Comparison of ENCODE assay signal across 8 mouse cellular contexts in genomic region chr2:29252059-29252598, GRCm38 (mm10). TPM values are rescaled to one million over a fixed set of nuclear protein-coding genes. Genes with fewer than 3 reads are reported as not detected.
DNase-seq lines count a peak whose midpoint lies in the region; ATAC-seq and TF ChIP-seq lines count a peak whose summit lies in the region.

No protein-coding gene starts in this region.

- peak overlapping the region; percentile 98 for H3K4me2 ChIP-seq in forebrain, embryonic 14.5 days (ENCODE audit: low read length)
- peak overlapping the region; percentile 99 for H3K4me2 ChIP-seq in hindbrain, embryonic 12.5 days (replicated peaks)
- peak overlapping the region; percentile 98 for H3K4me2 ChIP-seq in midbrain, embryonic 16.5 days (ENCODE audit: low read length)
- peak overlapping the region; percentile 98 for H3K4me2 ChIP-seq in stomach, embryonic 16.5 days (ENCODE audit: low read depth, low read length)

- H3K36me3 ChIP-seq in forebrain, embryonic 14.5 days (ENCODE audit: control insufficient read depth, insufficient read depth, low read length) = no peaks in the 10 kb centered on the region
- no peaks in the 10 kb centered on the region for H3K36me3 ChIP-seq in hindbrain, embryonic 12.5 days
- no peaks in the 10 kb centered on the region for H3K36me3 ChIP-seq in liver, adult 2 months (ENCODE audit: control insufficient read depth, insufficient read depth, low read length)
- H3K36me3 ChIP-seq in midbrain, embryonic 16.5 days (ENCODE audit: control insufficient read depth, insufficient read depth, low read length) = no peaks in the 10 kb centered on the region
- H3K36me3 ChIP-seq in stomach, embryonic 16.5 days (ENCODE audit: control insufficient read depth, insufficient read depth, low read length) = no peaks in the 10 kb centered on the region

- ATAC-seq in forebrain, embryonic 14.5 days = peak; percentile 22; the same call in 1 of the 2 replicates
- ATAC-seq in hindbrain, embryonic 12.5 days (ENCODE audit: low FRiP score) = 0 out of 2 replicates have a peak, but pooled peaks have one; percentile 6
- ATAC-seq in midbrain, embryonic 16.5 days = no peak
- ATAC-seq in stomach, embryonic 16.5 days (ENCODE audit: insufficient read depth, low FRiP score) = peak; percentile 9; the same call in 1 of the 2 replicates

- H3K9ac ChIP-seq in forebrain, embryonic 14.5 days (ENCODE audit: low read length) = peak overlapping the region; percentile 77
- H3K9ac ChIP-seq in hindbrain, embryonic 12.5 days = peak overlapping the region; percentile 72
- H3K9ac ChIP-seq in liver, adult 2 months (ENCODE audit: low read depth, low read length) = peak overlapping the region; percentile 67
- H3K9ac ChIP-seq in midbrain, embryonic 16.5 days (ENCODE audit: low read depth, low read length) = peak overlapping the region; percentile 75
- peak overlapping the region; percentile 61 for H3K9ac ChIP-seq in stomach, embryonic 16.5 days (ENCODE audit: low read length)

- under 1% methylated on average over 49 of the region's 49 CpGs for WGBS in forebrain, embryonic 14.5 days
- under 1% methylated on average over 49 of the region's 49 CpGs for WGBS in hindbrain, embryonic 12.5 days
- WGBS in liver, adult 2 months = under 1% methylated on average over 49 of the region's 49 CpGs
- under 1% methylated on average over 47 of the region's 49 CpGs for WGBS in midbrain, embryonic 16.5 days
- under 1% methylated on average over 49 of the region's 49 CpGs for WGBS in stomach, embryonic 16.5 days

- DNase-seq in cerebellum, adult 8-10 months = peak; percentile 33
- DNase-seq in cerebellum, adult 11 months = no peak
- DNase-seq in adipocyte (ENCODE audit: low spot score) = peak; percentile 4
- DNase-seq in forebrain, embryonic 14.5 days (ENCODE audit: low spot score) = peak; percentile 75
- no peak for DNase-seq in liver, adult 2 months (ENCODE audit: extremely low read depth, low read depth, low spot score)

- peaks cover 24% of the 10 kb centered on the region for H3K27me3 ChIP-seq in forebrain, embryonic 14.5 days (replicated peaks; ENCODE audit: control insufficient read depth, insufficient read depth, low read length)
- H3K27me3 ChIP-seq in hindbrain, embryonic 12.5 days = peaks cover 57% of the 10 kb centered on the region
- H3K27me3 ChIP-seq in liver, adult 2 months (ENCODE audit: control insufficient read depth, insufficient read depth, low read length) = peaks cover 7% of the 10 kb centered on the region
- peaks cover 8% of the 10 kb centered on the region for H3K27me3 ChIP-seq in midbrain, embryonic 16.5 days (ENCODE audit: control insufficient read depth, insufficient read depth, low read depth, low read length)
- peaks cover 76% of the 10 kb centered on the region for H3K27me3 ChIP-seq in stomach, embryonic 16.5 days (ENCODE audit: control insufficient read depth, insufficient read depth, low read length)

- H3K79me2 ChIP-seq in liver, adult 2 months (ENCODE audit: control insufficient read depth, insufficient read depth, low read length) = no peaks in the 10 kb centered on the region

- no peak for TF ChIP-seq POLR2A in liver, adult 2 months (IDR thresholded peaks at IDR 0.05; ENCODE audit: extremely low read depth, insufficient read depth, low read length)

- no peak for TF ChIP-seq CTCF in liver, adult 2 months (IDR thresholded peaks at IDR 0.05; ENCODE audit: low read depth, low read length)

- H3K9me3 ChIP-seq in forebrain, embryonic 14.5 days (replicated peaks; ENCODE audit: control insufficient read depth, low read length) = no peaks in the 10 kb centered on the region
- H3K9me3 ChIP-seq in hindbrain, embryonic 12.5 days (replicated peaks) = no peaks in the 10 kb centered on the region
- no peaks in the 10 kb centered on the region for H3K9me3 ChIP-seq in midbrain, embryonic 16.5 days (replicated peaks; ENCODE audit: control insufficient read depth, low read length, poor library complexity, severe bottlenecking)
- no peaks in the 10 kb centered on the region for H3K9me3 ChIP-seq in stomach, embryonic 16.5 days (replicated peaks; ENCODE audit: control insufficient read depth, low read length)

- H3K4me1 ChIP-seq in forebrain, embryonic 14.5 days (ENCODE audit: control insufficient read depth, insufficient read depth, low read length) = peaks cover 23% of the 10 kb centered on the region
- H3K4me1 ChIP-seq in hindbrain, embryonic 12.5 days = peaks cover 63% of the 10 kb centered on the region
- no peaks in the 10 kb centered on the region for H3K4me1 ChIP-seq in liver, adult 2 months (ENCODE audit: control insufficient read depth, insufficient read depth, low read length)
- peaks cover 35% of the 10 kb centered on the region for H3K4me1 ChIP-seq in midbrain, embryonic 16.5 days (ENCODE audit: control insufficient read depth, insufficient read depth, low read length)
- peaks cover 25% of the 10 kb centered on the region for H3K4me1 ChIP-seq in stomach, embryonic 16.5 days (ENCODE audit: control insufficient read depth, insufficient read depth, low read length)

- H3K27ac ChIP-seq in forebrain, embryonic 14.5 days (ENCODE audit: low read depth, low read length) = peak overlapping the region; percentile 90
- 0 out of 2 replicates have a peak overlapping the region, but pooled peaks have one; percentile 62 for H3K27ac ChIP-seq in hindbrain, embryonic 12.5 days
- H3K27ac ChIP-seq in liver, adult 2 months (replicated peaks; ENCODE audit: insufficient read depth, low read depth, low read length) = peak overlapping the region; percentile 59
- H3K27ac ChIP-seq in midbrain, embryonic 16.5 days (ENCODE audit: low read length) = peak overlapping the region; percentile 79
- H3K27ac ChIP-seq in stomach, embryonic 16.5 days (ENCODE audit: low read length) = no peak overlapping the region

- peak overlapping the region; percentile 71 for H3K4me3 ChIP-seq in forebrain, embryonic 14.5 days (ENCODE audit: low read depth, low read length)
- H3K4me3 ChIP-seq in hindbrain, embryonic 12.5 days = peak overlapping the region; percentile 61
- H3K4me3 ChIP-seq in liver, adult 2 months (ENCODE audit: insufficient read depth, low read depth, low read length) = peak overlapping the region; percentile 62
- peak overlapping the region; percentile 60 for H3K4me3 ChIP-seq in midbrain, embryonic 16.5 days (ENCODE audit: low read depth, low read length)
- H3K4me3 ChIP-seq in stomach, embryonic 16.5 days (replicated peaks; ENCODE audit: low read length) = peak overlapping the region; percentile 50

RNA-seq across cellular contexts. Expression of gene Ntng2, which starts 0.7 kb away (rescaled TPM):
- polyA plus RNA-seq in forebrain, embryonic 14.5 days (2014; fragmentation: Nextera tagmentation; extraction: Ambion mirVana) = 6.6 and 8.8 TPM in 2 replicates
- polyA plus RNA-seq in hindbrain, embryonic 12.5 days (2016; fragmentation: Nextera tagmentation; extraction: Ambion mirVana) = 2.6 and 3.1 TPM in 2 replicates
- total RNA-seq in liver, adult 2 months (2014; rRNA removed) = 0.87 and 1.5 TPM in 2 replicates
- 4.0 and 5.1 TPM in 2 replicates for polyA plus RNA-seq in liver, adult 2 months (2012; rRNA removed)
- polyA plus RNA-seq in midbrain, embryonic 16.5 days (2015; fragmentation: Nextera tagmentation; extraction: Ambion mirVana) = 10.6 and 11.0 TPM in 2 replicates
- polyA plus RNA-seq in stomach, embryonic 16.5 days (2015; fragmentation: Nextera tagmentation; extraction: Ambion mirVana) = 0.40 and 0.45 TPM in 2 replicates

Comparison
In these comparisons a context has a peak if more than half of its experiments do, and no peak if none do; other contexts are left out.
1. DNase-seq: peak in cerebellum, adult 8-10 months (single experiment), adipocyte (single experiment) and forebrain, embryonic 14.5 days (single experiment); none in cerebellum, adult 11 months (single experiment) and liver, adult 2 months (single experiment).
2. Peak in every context shown above with its lines, with median percentiles within 50 percentile points of each other: H3K4me2 ChIP-seq, H3K4me3 ChIP-seq and H3K9ac ChIP-seq.